Mouse (Mus musculus): ENCODE results near the gene Hif3a. TPM values are rescaled to one million over a fixed set of nuclear protein-coding genes. Genes with fewer than 3 reads are reported as not detected.

Hif3a gene
- polyA plus RNA-seq, 1 experiment from 2014 or later, result 4.9 TPM

DNA sequence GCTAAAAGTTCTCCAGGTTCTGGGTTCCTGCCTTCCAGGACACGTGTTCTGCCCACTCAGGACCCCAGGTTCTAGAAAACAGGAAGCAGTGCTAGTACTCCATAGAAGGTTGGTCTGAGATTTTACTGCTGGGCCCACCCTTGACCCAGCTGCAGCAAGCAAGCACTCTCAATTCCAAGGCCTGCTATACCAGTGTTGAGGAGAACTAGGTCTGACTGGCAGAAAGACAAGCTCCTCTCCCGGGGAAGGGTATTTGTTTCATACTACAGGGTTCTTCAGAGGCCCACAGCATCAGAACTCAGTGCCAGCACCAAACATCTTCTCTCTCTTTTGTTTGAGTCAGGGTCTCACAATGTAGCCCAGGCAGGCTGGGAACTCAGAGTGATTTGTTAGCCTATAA, 44.3 kb downstream of the Hif3a start:
- Histone ChIP-seq H3K4me2 (replicated peaks) (no peak overlapping the region), H3K27ac (no peak overlapping the region), H3K27me3 (ENCODE audit: control insufficient read depth, insufficient read depth, low read length) (no peaks in the 10 kb centered on the region), H3K4me1 (replicated peaks; ENCODE audit: control insufficient read depth, insufficient read depth, low read length) (0 out of 2 replicates have a peak, but pooled peaks cover 4% of the 10 kb centered on the region), H3K36me3 (replicated peaks; ENCODE audit: control insufficient read depth, insufficient read depth) (peaks cover 77% of the 10 kb centered on the region), H3K9me3 (ENCODE audit: control insufficient read depth, low read length) (no peaks in the 10 kb centered on the region), H3K9ac (no peak overlapping the region), H3K4me3 (replicated peaks; ENCODE audit: low read length) (no peak overlapping the region)
- ATAC-seq (ENCODE audit: low FRiP score) (no peak), DNase-seq (ENCODE audit: low spot score) (no peak)
- WGBS, result 93% methylated on average over 2 of the region's 2 CpGs

DNA sequence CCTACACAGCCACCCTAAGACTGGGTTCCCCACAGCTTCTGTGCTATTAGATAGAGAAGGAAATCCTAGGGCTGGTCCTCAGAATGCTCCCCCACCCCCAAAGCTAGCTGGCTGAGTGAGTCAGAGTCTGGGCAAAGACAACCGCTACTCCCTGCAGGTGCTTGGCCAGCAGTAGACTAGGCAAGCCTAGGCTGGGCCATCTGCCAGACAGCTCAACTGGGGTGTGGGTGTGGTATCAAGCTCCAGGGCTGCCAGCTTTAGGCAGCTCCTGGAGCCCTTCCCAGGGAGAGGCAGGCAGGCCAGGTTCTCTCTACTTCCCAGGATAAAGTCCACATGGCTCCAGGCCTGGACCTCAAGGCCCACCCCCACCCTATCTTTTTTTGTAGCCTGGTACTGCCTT, 45.2 kb downstream of the Hif3a start:
- peak; percentile 77 for ATAC-seq (ENCODE audit: low FRiP score)
- Histone ChIP-seq H3K4me2 (replicated peaks) (no peak overlapping the region), H3K9me3 (ENCODE audit: control insufficient read depth, low read length) (no peaks in the 10 kb centered on the region), H3K4me1 (replicated peaks; ENCODE audit: control insufficient read depth, insufficient read depth, low read length) (0 out of 2 replicates have a peak, but pooled peaks cover 4% of the 10 kb centered on the region), H3K36me3 (replicated peaks; ENCODE audit: control insufficient read depth, insufficient read depth) (peaks cover 77% of the 10 kb centered on the region), H3K4me3 (replicated peaks; ENCODE audit: low read length) (no peak overlapping the region), H3K27ac (no peak overlapping the region), H3K27me3 (ENCODE audit: control insufficient read depth, insufficient read depth, low read length) (no peaks in the 10 kb centered on the region), H3K9ac (no peak overlapping the region)
- 65% methylated on average over 1 of the region's 1 CpGs for WGBS
- peak; percentile 68 for DNase-seq (ENCODE audit: low spot score)

DNA sequence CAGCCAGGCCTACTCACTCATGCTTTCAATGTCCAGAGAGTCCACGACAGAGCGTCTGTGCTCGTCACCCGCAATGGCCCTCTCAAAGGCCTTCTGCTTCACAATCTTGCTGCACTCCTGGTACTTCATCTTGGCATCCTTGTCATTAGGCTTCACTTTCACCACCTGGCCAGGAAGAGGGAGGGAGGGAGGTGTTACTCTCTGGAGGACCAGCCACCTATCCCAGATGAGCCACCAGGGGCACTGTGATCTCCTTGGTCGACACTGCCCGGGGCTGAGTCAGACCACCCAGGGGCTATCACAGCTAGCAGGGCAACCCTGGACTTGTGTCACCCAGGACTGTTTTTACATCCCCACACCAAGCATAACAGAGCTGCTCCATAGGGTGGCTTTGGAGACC, 46.8 kb downstream of the Hif3a start:
- 87% methylated on average over 6 of the region's 6 CpGs for WGBS
- H3K4me3 ChIP-seq (replicated peaks; ENCODE audit: low read length), result no peak overlapping the region
- no peak overlapping the region for H3K27ac ChIP-seq
- DNase-seq (ENCODE audit: low spot score) (no peak), ATAC-seq (ENCODE audit: low FRiP score) (no peak)
- H3K36me3 ChIP-seq (replicated peaks; ENCODE audit: control insufficient read depth, insufficient read depth), result peaks cover 78% of the 10 kb centered on the region
- no peak overlapping the region for H3K4me2 ChIP-seq (replicated peaks)
- no peaks in the 10 kb centered on the region for H3K9me3 ChIP-seq (ENCODE audit: control insufficient read depth, low read length)
- H3K4me1 ChIP-seq (replicated peaks; ENCODE audit: control insufficient read depth, insufficient read depth, low read length), result 0 out of 2 replicates have a peak, but pooled peaks cover 4% of the 10 kb centered on the region
- H3K27me3 ChIP-seq (ENCODE audit: control insufficient read depth, insufficient read depth, low read length), result no peaks in the 10 kb centered on the region
- H3K9ac ChIP-seq, result no peak overlapping the region

GRCm38 (mm10) chr7:17011909-17012590, 50.2 kb downstream of the Hif3a start:
- Histone ChIP-seq H3K4me3 (replicated peaks; ENCODE audit: low read length) (no peak overlapping the region), H3K27me3 (ENCODE audit: control insufficient read depth, insufficient read depth, low read length) (no peaks in the 10 kb centered on the region), H3K9ac (no peak overlapping the region), H3K9me3 (ENCODE audit: control insufficient read depth, low read length) (no peaks in the 10 kb centered on the region), H3K4me2 (replicated peaks) (no peak overlapping the region), H3K27ac (no peak overlapping the region), H3K36me3 (replicated peaks; ENCODE audit: control insufficient read depth, insufficient read depth) (peaks cover 91% of the 10 kb centered on the region), H3K4me1 (replicated peaks; ENCODE audit: control insufficient read depth, insufficient read depth, low read length) (no peaks in the 10 kb centered on the region)
- ATAC-seq (ENCODE audit: low FRiP score) (no peak), DNase-seq (ENCODE audit: low spot score) (no peak)
- WGBS, result 97% methylated on average over 7 of the region's 7 CpGs

- 91% methylated on average over 5 of the region's 5 CpGs for WGBS
- no peaks in the 10 kb centered on the region for H3K27me3 ChIP-seq (ENCODE audit: control insufficient read depth, insufficient read depth, low read length)
- H3K4me2 ChIP-seq (replicated peaks), result no peak overlapping the region
- no peaks in the 10 kb centered on the region for H3K9me3 ChIP-seq (ENCODE audit: control insufficient read depth, low read length)
- ATAC-seq (ENCODE audit: low FRiP score), result no peak
- no peak overlapping the region for H3K27ac ChIP-seq
- H3K4me1 ChIP-seq (replicated peaks; ENCODE audit: control insufficient read depth, insufficient read depth, low read length), result no peaks in the 10 kb centered on the region
- no peak for DNase-seq (ENCODE audit: low spot score)
- no peak overlapping the region for H3K4me3 ChIP-seq (replicated peaks; ENCODE audit: low read length)
- no peak overlapping the region for H3K9ac ChIP-seq
- peaks cover 100% of the 10 kb centered on the region for H3K36me3 ChIP-seq (replicated peaks; ENCODE audit: control insufficient read depth, insufficient read depth)
Measured at GRCm38 (mm10) chr7:17010010-17010347, 52.2 kb downstream of the Hif3a start.

- no peak overlapping the region for H3K4me3 ChIP-seq (replicated peaks; ENCODE audit: low read length)
- no peaks in the 10 kb centered on the region for H3K4me1 ChIP-seq (replicated peaks; ENCODE audit: control insufficient read depth, insufficient read depth, low read length)
- H3K36me3 ChIP-seq (replicated peaks; ENCODE audit: control insufficient read depth, insufficient read depth), result peaks cover 100% of the 10 kb centered on the region
- no peaks in the 10 kb centered on the region for H3K27me3 ChIP-seq (ENCODE audit: control insufficient read depth, insufficient read depth, low read length)
- no peak overlapping the region for H3K9ac ChIP-seq
- no peak overlapping the region for H3K27ac ChIP-seq
- no peak overlapping the region for H3K4me2 ChIP-seq (replicated peaks)
- DNase-seq (ENCODE audit: low spot score) (no peak), ATAC-seq (ENCODE audit: low FRiP score) (no peak)
- WGBS, result 94% methylated on average over 16 of the region's 16 CpGs
- H3K9me3 ChIP-seq (ENCODE audit: control insufficient read depth, low read length), result no peaks in the 10 kb centered on the region
Measured at GRCm38 (mm10) chr7:17009326-17010009, 52.8 kb downstream of the Hif3a start.

DNA sequence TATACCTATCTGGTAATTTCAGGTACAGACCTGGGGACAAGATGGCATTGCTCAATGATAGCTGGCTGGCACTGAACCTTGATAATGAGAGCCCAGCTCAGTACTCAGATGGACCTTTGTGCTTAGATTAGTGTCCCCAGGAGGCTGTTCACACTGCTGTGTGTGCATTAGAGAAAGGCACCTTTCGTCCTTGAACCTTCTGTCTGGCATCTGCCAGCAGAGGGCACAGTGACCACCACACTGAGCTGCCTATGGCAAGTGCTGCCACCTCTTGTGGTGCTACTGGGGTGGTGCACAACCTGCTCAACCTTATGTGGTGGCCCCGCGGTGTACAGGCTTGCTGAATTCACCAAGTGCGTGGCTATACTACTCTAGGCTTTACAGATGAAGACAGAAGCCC, 54.9 kb downstream of the Hif3a start:
- Histone ChIP-seq H3K27me3 (ENCODE audit: control insufficient read depth, insufficient read depth, low read length) (no peaks in the 10 kb centered on the region), H3K4me2 (replicated peaks) (no peak overlapping the region), H3K4me3 (replicated peaks; ENCODE audit: low read length) (no peak overlapping the region), H3K9ac (no peak overlapping the region), H3K36me3 (replicated peaks; ENCODE audit: control insufficient read depth, insufficient read depth) (peaks cover 91% of the 10 kb centered on the region), H3K9me3 (ENCODE audit: control insufficient read depth, low read length) (no peaks in the 10 kb centered on the region), H3K27ac (no peak overlapping the region), H3K4me1 (replicated peaks; ENCODE audit: control insufficient read depth, insufficient read depth, low read length) (no peaks in the 10 kb centered on the region)
- WGBS, result 89% methylated on average over 4 of the region's 4 CpGs
- DNase-seq (ENCODE audit: low spot score) (no peak), ATAC-seq (ENCODE audit: low FRiP score) (no peak)

DNA sequence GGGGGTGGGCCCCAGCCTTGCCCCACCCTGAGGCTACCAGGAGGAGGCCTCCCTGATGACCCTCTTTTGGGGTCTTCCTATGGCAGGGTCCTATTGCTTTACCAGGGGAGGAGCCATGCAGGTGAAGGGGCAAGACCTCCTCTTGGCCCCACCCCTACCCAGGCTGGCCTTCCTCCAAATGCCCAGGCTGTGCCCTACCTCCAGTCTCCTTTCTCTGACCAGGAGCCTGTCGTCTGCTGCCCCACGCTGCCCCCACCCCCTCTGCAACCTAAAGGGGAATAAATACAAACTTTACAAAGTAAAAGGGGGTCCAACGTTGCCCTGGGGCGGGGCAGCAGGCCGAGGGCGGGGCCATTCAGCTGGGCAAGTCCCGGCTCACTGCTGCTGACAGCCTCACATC, 57.5 kb downstream of the Hif3a start:
- no peak for ATAC-seq (ENCODE audit: low FRiP score)
- WGBS, result 81% methylated on average over 7 of the region's 7 CpGs
- DNase-seq (ENCODE audit: low spot score), result no peak
- H3K9ac ChIP-seq, result no peak overlapping the region
- no peak overlapping the region for H3K4me3 ChIP-seq (replicated peaks; ENCODE audit: low read length)
- H3K36me3 ChIP-seq (replicated peaks; ENCODE audit: control insufficient read depth, insufficient read depth), result peaks cover 65% of the 10 kb centered on the region
- H3K27me3 ChIP-seq (ENCODE audit: control insufficient read depth, insufficient read depth, low read length), result no peaks in the 10 kb centered on the region
- H3K4me2 ChIP-seq (replicated peaks), result no peak overlapping the region
- no peaks in the 10 kb centered on the region for H3K4me1 ChIP-seq (replicated peaks; ENCODE audit: control insufficient read depth, insufficient read depth, low read length)
- no peak overlapping the region for H3K27ac ChIP-seq
- no peaks in the 10 kb centered on the region for H3K9me3 ChIP-seq (ENCODE audit: control insufficient read depth, low read length)

GRCm38 (mm10) chr7:17003230-17003960, 58.8 kb downstream of the Hif3a start:
- Histone ChIP-seq H3K4me2 (replicated peaks) (no peak overlapping the region), H3K9me3 (ENCODE audit: control insufficient read depth, low read length) (no peaks in the 10 kb centered on the region), H3K9ac (no peak overlapping the region), H3K27me3 (ENCODE audit: control insufficient read depth, insufficient read depth, low read length) (no peaks in the 10 kb centered on the region), H3K4me3 (replicated peaks; ENCODE audit: low read length) (no peak overlapping the region), H3K4me1 (replicated peaks; ENCODE audit: control insufficient read depth, insufficient read depth, low read length) (no peaks in the 10 kb centered on the region), H3K27ac (peak overlapping the region; percentile 20; the same call in 1 of the 2 replicates), H3K36me3 (replicated peaks; ENCODE audit: control insufficient read depth, insufficient read depth) (peaks cover 52% of the 10 kb centered on the region)
- no peak for ATAC-seq (ENCODE audit: low FRiP score)
- no peak for DNase-seq (ENCODE audit: low spot score)
- 83% methylated on average over 7 of the region's 7 CpGs for WGBS

Measured in hindbrain, embryonic 14.5 days (tissue).